Mouse (Mus musculus): ENCODE results near the gene Dpf3. TPM values are rescaled to one million over a fixed set of nuclear protein-coding genes. Genes with fewer than 3 reads are reported as not detected.

The Dpf3 gene
- 4.4 and 4.6 TPM in 2 replicates for polyA plus RNA-seq (2014; fragmentation: Nextera tagmentation; extraction: Ambion mirVana)

DNA sequence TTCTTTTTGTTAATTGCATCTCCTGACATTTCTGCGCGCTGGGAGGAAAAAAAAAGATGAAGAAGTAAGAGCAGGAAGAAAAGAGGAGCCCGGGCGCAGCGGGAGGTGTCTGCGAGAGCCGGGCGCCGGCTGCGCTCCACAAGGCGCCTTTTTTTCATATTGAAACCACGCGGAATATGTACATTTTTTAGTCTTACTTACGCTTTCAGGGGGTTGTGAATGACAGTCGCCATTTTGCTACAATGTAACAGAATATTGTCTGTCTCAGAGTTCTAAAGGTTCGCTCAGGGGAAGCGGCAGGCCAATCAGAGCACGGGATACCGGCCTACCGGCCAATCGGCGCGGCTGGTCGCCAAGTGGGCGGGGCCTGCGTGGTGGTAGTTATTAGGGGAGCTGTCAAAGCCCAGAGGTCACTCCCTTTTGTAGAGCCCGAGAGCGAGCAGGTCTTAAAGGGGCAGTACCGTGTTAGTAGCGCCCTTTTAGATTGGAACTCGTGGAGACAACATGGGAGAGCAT is at the start of gene Dpf3:
Gene Dpf3 (minus strand): TSS at position 241 of the 516 bp plus-strand sequence.
- H3K27me3 ChIP-seq (ENCODE audit: control insufficient read depth, insufficient read depth, low read length): peaks cover 13% of the 10 kb centered on the region; the same call in 1 of the 2 replicates
- WGBS: under 1% methylated on average over 31 of the region's 31 CpGs
- ATAC-seq (replicated peaks; ENCODE audit: low FRiP score): peak; percentile 94

DNA sequence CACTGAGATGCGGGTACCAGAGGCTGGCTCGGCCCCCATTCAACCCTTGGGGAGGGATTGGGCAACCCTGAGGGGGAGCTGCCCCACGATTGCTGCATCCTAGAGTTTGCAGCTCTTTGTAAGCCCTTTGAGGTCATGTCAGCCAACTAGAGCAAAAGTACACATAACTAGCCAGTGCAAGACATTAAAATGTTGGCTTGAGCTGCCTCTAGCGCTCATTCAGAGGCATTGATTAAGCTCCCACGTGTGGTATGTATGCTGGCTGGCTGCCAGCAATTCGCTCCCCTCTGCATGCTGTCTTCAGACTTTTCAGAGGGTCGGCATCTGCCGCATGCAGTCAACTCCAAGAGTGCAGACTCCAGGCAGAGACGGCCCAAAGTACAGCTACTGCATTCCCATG is 48.5 kb upstream of the Dpf3 start:
- 75% methylated on average over 9 of the region's 9 CpGs for WGBS
- Histone ChIP-seq H3K9me3 (ENCODE audit: control insufficient read depth, low read length) (no peaks in the 10 kb centered on the region), H3K4me3 (ENCODE audit: low read depth, low read length) (no peak overlapping the region), H3K27me3 (ENCODE audit: control insufficient read depth, insufficient read depth, low read length) (no peaks in the 10 kb centered on the region), H3K4me2 (ENCODE audit: low read depth, low read length, severe bottlenecking) (no peak overlapping the region), H3K9ac (ENCODE audit: low read length) (no peak overlapping the region), H3K4me1 (replicated peaks; ENCODE audit: control insufficient read depth, insufficient read depth, low read length) (peaks cover 5% of the 10 kb centered on the region), H3K27ac (ENCODE audit: low read depth, low read length) (no peak overlapping the region), H3K36me3 (ENCODE audit: control insufficient read depth, insufficient read depth, low read length) (no peaks in the 10 kb centered on the region)
- ATAC-seq (replicated peaks; ENCODE audit: low FRiP score) (no peak), DNase-seq (ENCODE audit: low spot score) (no peak)

More for the DNA sequence above, at the start of gene Dpf3:
- H3K4me1 ChIP-seq (replicated peaks; ENCODE audit: control insufficient read depth, insufficient read depth, low read length): peaks cover 12% of the 10 kb centered on the region
- H3K36me3 ChIP-seq (ENCODE audit: control insufficient read depth, insufficient read depth, low read length): no peaks in the 10 kb centered on the region
- no peaks in the 10 kb centered on the region; the same call in 1 of the 2 replicates for H3K9me3 ChIP-seq (ENCODE audit: control insufficient read depth, low read length)
- peak within 1 kb of the TSS; percentile 61 for H3K9ac ChIP-seq (ENCODE audit: low read length)
- peak; percentile 99 for DNase-seq (ENCODE audit: low spot score)
- H3K4me3 ChIP-seq (ENCODE audit: low read depth, low read length): peak within 1 kb of the TSS; percentile 65
- peak within 1 kb of the TSS; percentile 7; the same call in 1 of the 2 replicates for H3K27ac ChIP-seq (ENCODE audit: low read depth, low read length)
- H3K4me2 ChIP-seq (ENCODE audit: low read depth, low read length, severe bottlenecking): peak within 1 kb of the TSS; percentile 99

GRCm38 (mm10) chr12:83535428-83535827 is 47.9 kb upstream of the Dpf3 start:
- Histone ChIP-seq H3K4me2 (ENCODE audit: low read depth, low read length, severe bottlenecking) (no peak overlapping the region), H3K27me3 (ENCODE audit: control insufficient read depth, insufficient read depth, low read length) (no peaks in the 10 kb centered on the region), H3K9me3 (ENCODE audit: control insufficient read depth, low read length) (no peaks in the 10 kb centered on the region), H3K4me1 (replicated peaks; ENCODE audit: control insufficient read depth, insufficient read depth, low read length) (peaks cover 5% of the 10 kb centered on the region), H3K9ac (ENCODE audit: low read length) (no peak overlapping the region), H3K4me3 (ENCODE audit: low read depth, low read length) (no peak overlapping the region), H3K27ac (ENCODE audit: low read depth, low read length) (no peak overlapping the region), H3K36me3 (ENCODE audit: control insufficient read depth, insufficient read depth, low read length) (no peaks in the 10 kb centered on the region)
- no peak for DNase-seq (ENCODE audit: low spot score)
- 92% methylated on average over 11 of the region's 11 CpGs for WGBS
- ATAC-seq (replicated peaks; ENCODE audit: low FRiP score): no peak

DNA sequence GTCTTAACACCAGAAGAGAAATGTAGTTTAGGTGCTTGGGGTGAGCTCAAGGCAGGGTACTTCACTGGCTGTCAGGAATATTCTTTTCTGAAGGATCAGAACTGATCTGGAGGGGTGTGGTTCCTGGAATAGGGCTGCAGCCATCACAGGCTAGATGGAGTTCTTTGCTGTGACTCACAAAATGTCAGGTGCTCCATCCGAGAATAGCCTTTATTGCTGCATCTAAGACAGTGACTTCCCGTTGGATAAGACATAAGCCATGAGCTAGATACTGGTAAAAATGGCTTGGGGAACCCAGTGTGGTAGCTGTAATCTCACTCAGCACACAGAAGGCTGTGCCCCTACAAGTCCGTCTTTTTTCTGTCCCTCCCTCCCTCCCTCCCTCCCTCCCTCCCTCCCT is 46.7 kb upstream of the Dpf3 start:
- H3K27ac ChIP-seq (ENCODE audit: low read depth, low read length): no peak overlapping the region
- no peaks in the 10 kb centered on the region for H3K36me3 ChIP-seq (ENCODE audit: control insufficient read depth, insufficient read depth, low read length)
- H3K27me3 ChIP-seq (ENCODE audit: control insufficient read depth, insufficient read depth, low read length): no peaks in the 10 kb centered on the region
- H3K9ac ChIP-seq (ENCODE audit: low read length): no peak overlapping the region
- ATAC-seq (replicated peaks; ENCODE audit: low FRiP score) (no peak), DNase-seq (ENCODE audit: low spot score) (no peak)
- H3K9me3 ChIP-seq (ENCODE audit: control insufficient read depth, low read length): no peaks in the 10 kb centered on the region
- 87% methylated on average over 3 of the region's 3 CpGs for WGBS
- no peak overlapping the region for H3K4me2 ChIP-seq (ENCODE audit: low read depth, low read length, severe bottlenecking)
- H3K4me3 ChIP-seq (ENCODE audit: low read depth, low read length): no peak overlapping the region
- peaks cover 5% of the 10 kb centered on the region for H3K4me1 ChIP-seq (replicated peaks; ENCODE audit: control insufficient read depth, insufficient read depth, low read length)

DNA sequence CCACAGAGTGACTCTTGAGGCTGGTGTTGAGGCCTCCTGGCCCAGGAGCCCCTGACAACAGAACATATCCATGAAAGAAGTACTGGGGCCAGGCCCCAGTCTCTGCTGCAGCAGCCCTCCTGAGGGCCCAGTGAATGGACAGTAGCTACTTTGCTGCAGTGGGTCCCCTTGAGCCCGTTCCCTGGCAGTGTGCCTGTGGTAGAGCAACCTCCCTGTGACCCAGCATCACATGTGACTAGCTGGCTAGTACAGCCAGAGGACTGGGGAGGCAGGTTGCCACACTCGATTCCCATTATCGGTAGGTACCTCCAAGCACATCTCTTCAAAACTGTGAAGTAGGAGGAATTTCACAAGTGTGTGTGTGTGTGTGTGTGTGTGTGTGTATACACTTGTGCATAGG is 45.5 kb upstream of the Dpf3 start:
- H3K36me3 ChIP-seq (ENCODE audit: control insufficient read depth, insufficient read depth, low read length): no peaks in the 10 kb centered on the region
- H3K4me1 ChIP-seq (replicated peaks; ENCODE audit: control insufficient read depth, insufficient read depth, low read length): peaks cover 5% of the 10 kb centered on the region
- H3K4me3 ChIP-seq (ENCODE audit: low read depth, low read length): no peak overlapping the region
- no peak overlapping the region for H3K27ac ChIP-seq (ENCODE audit: low read depth, low read length)
- H3K27me3 ChIP-seq (ENCODE audit: control insufficient read depth, insufficient read depth, low read length): no peaks in the 10 kb centered on the region
- no peak for ATAC-seq (replicated peaks; ENCODE audit: low FRiP score)
- no peak overlapping the region for H3K9ac ChIP-seq (ENCODE audit: low read length)
- H3K9me3 ChIP-seq (ENCODE audit: control insufficient read depth, low read length): no peaks in the 10 kb centered on the region
- DNase-seq (ENCODE audit: low spot score): no peak
- 86% methylated on average over 3 of the region's 3 CpGs for WGBS
- H3K4me2 ChIP-seq (ENCODE audit: low read depth, low read length, severe bottlenecking): no peak overlapping the region

- WGBS: 92% methylated on average over 6 of the region's 6 CpGs
These were observed 44.5 kb upstream of the Dpf3 start for GRCm38 (mm10) chr12:83531992-83532391.

DNA sequence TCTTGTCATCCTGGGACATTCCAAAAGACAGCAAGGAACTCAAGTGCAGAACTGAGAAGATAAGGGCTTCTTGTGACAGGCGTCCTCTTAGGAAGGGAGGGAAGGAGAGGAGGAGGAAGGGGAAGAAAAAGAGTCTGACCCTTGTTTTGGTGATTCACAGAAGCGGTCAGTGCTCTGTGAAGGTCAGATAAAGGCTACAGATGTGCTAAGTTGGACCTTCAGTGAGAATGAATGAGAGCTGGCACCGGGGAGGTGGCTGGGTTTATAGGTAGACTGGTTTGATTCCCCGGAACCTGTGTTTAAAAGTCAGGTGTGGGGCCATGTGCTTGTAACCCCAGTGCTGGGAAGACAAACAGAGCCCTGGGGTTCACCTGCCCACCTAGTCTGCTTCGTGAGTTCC is 41.1 kb upstream of the Dpf3 start:
- Histone ChIP-seq H3K27me3 (ENCODE audit: control insufficient read depth, insufficient read depth, low read length) (no peaks in the 10 kb centered on the region), H3K9me3 (ENCODE audit: control insufficient read depth, low read length) (no peaks in the 10 kb centered on the region), H3K36me3 (ENCODE audit: control insufficient read depth, insufficient read depth, low read length) (no peaks in the 10 kb centered on the region), H3K9ac (ENCODE audit: low read length) (no peak overlapping the region), H3K4me1 (replicated peaks; ENCODE audit: control insufficient read depth, insufficient read depth, low read length) (no peaks in the 10 kb centered on the region), H3K4me3 (ENCODE audit: low read depth, low read length) (no peak overlapping the region), H3K27ac (ENCODE audit: low read depth, low read length) (no peak overlapping the region), H3K4me2 (ENCODE audit: low read depth, low read length, severe bottlenecking) (no peak overlapping the region)
- DNase-seq (ENCODE audit: low spot score): no peak
- 96% methylated on average over 5 of the region's 5 CpGs for WGBS
- ATAC-seq (replicated peaks; ENCODE audit: low FRiP score): no peak

More at GRCm38 (mm10) chr12:83531992-83532391, 44.5 kb upstream of the Dpf3 start:
- H3K4me2 ChIP-seq (ENCODE audit: low read depth, low read length, severe bottlenecking): no peak overlapping the region
- no peak overlapping the region for H3K27ac ChIP-seq (ENCODE audit: low read depth, low read length)
- H3K27me3 ChIP-seq (ENCODE audit: control insufficient read depth, insufficient read depth, low read length): no peaks in the 10 kb centered on the region
- no peaks in the 10 kb centered on the region for H3K9me3 ChIP-seq (ENCODE audit: control insufficient read depth, low read length)
- no peak for ATAC-seq (replicated peaks; ENCODE audit: low FRiP score)
- H3K36me3 ChIP-seq (ENCODE audit: control insufficient read depth, insufficient read depth, low read length): no peaks in the 10 kb centered on the region
- DNase-seq (ENCODE audit: low spot score): no peak
- H3K9ac ChIP-seq (ENCODE audit: low read length): no peak overlapping the region
- peaks cover 5% of the 10 kb centered on the region for H3K4me1 ChIP-seq (replicated peaks; ENCODE audit: control insufficient read depth, insufficient read depth, low read length)
- H3K4me3 ChIP-seq (ENCODE audit: low read depth, low read length): no peak overlapping the region

DNA sequence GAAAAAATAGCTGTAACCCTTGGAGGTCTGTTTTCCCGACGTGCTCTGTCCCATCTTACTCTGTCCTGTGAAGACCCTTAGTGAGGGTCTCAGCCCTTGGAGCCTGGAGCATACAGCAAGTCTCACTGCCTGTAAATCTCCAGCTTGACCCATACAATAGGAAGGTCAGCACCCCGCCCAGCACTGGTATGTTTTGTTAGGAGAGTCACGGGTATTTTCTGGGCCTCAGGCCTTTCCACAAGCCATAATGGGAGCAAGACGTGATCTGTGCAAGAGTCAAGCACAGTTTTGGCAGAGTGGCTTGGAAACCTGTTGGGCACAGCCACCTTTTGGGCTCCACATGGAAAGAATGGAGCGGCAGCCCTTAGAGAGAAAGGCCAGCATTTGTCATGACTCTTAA is 40.3 kb upstream of the Dpf3 start:
- H3K27ac ChIP-seq (ENCODE audit: low read depth, low read length): no peak overlapping the region
- H3K4me2 ChIP-seq (ENCODE audit: low read depth, low read length, severe bottlenecking): no peak overlapping the region
- no peaks in the 10 kb centered on the region for H3K36me3 ChIP-seq (ENCODE audit: control insufficient read depth, insufficient read depth, low read length)
- 75% methylated on average over 6 of the region's 6 CpGs for WGBS
- H3K4me3 ChIP-seq (ENCODE audit: low read depth, low read length): no peak overlapping the region
- DNase-seq (ENCODE audit: low spot score) (no peak), ATAC-seq (replicated peaks; ENCODE audit: low FRiP score) (no peak)
- H3K9me3 ChIP-seq (ENCODE audit: control insufficient read depth, low read length): no peaks in the 10 kb centered on the region
- H3K4me1 ChIP-seq (replicated peaks; ENCODE audit: control insufficient read depth, insufficient read depth, low read length): no peaks in the 10 kb centered on the region
- H3K27me3 ChIP-seq (ENCODE audit: control insufficient read depth, insufficient read depth, low read length): no peaks in the 10 kb centered on the region
- H3K9ac ChIP-seq (ENCODE audit: low read length): no peak overlapping the region

DNA sequence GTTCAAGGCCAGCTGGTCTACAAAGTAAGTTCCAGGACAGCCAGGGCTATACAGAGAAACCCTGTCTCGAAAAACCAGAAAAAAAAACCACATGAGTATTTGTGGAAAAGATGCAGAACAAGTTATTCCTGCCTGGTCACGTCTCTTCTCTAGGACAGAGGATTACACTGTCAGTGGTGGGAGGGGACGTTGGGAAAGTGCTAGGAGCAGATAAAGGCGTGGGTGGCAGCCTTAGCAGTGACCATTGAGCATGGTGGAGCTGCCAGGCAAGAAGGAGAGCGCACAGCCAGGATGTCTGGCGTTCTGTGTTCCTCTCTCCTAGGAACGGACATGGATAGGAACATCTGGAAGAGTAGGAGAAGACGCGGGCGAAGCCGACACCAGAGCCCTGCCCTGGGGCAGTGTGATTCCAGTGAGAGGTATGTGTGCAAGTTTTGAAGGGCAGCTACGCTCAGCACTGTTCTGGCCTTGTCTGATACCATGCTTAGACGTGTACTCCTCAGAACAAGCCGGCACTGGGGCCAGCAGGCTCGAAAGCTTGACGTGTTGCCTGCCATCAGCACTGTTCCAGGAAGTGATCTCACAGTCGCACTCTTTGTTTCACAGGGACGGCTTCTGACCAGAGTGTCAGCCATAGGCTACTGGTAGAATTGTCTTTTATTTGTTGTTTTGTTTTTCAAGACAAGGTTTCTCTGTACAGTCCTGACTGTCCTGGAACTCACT is 38.5 kb upstream of the Dpf3 start:
- Histone ChIP-seq H3K4me2 (ENCODE audit: low read depth, low read length, severe bottlenecking) (no peak overlapping the region), H3K27me3 (ENCODE audit: control insufficient read depth, insufficient read depth, low read length) (no peaks in the 10 kb centered on the region), H3K9ac (ENCODE audit: low read length) (no peak overlapping the region), H3K27ac (ENCODE audit: low read depth, low read length) (no peak overlapping the region), H3K36me3 (ENCODE audit: control insufficient read depth, insufficient read depth, low read length) (no peaks in the 10 kb centered on the region), H3K4me1 (replicated peaks; ENCODE audit: control insufficient read depth, insufficient read depth, low read length) (peaks cover 4% of the 10 kb centered on the region; the same call in 1 of the 2 replicates), H3K9me3 (ENCODE audit: control insufficient read depth, low read length) (no peaks in the 10 kb centered on the region), H3K4me3 (ENCODE audit: low read depth, low read length) (no peak overlapping the region)
- WGBS: 84% methylated on average over 18 of the region's 18 CpGs
- DNase-seq (ENCODE audit: low spot score): no peak
- ATAC-seq (replicated peaks; ENCODE audit: low FRiP score): no peak
